ENCODE assay signal across 25 mouse cellular contexts in genomic region chr3:122682352-122682751, GRCm38 (mm10).
"Had no signal": no experiment of that assay in that cellular context is flagged by ENCODE, and none has a peak within 500 bp of the region (broad histone marks: within the 10 kb centered on the region; RNA-seq: fewer than 3 reads in every experiment).

No protein-coding gene starts in this region.

- H3K4me2 ChIP-seq: heart, embryonic 12.5 days; hindbrain, embryonic 12.5 days; hindbrain, embryonic 14.5 days; intestine, embryonic 15.5 days; kidney, embryonic 15.5 days; limb, embryonic 13.5 days; limb, embryonic 15.5 days had no signal

- H3K4me1 ChIP-seq: heart, embryonic 10.5 days; heart, embryonic 12.5 days; hindbrain, embryonic 10.5 days; hindbrain, embryonic 12.5 days; limb, embryonic 13.5 days; limb, embryonic 15.5 days had no signal

- H3K27me3 ChIP-seq: heart, embryonic 12.5 days; hindbrain, embryonic 12.5 days; intestine, embryonic 15.5 days; kidney, embryonic 15.5 days; limb, embryonic 13.5 days; limb, embryonic 15.5 days had no signal

- ATAC-seq: hindbrain, embryonic 16.5 days; inflammation-experienced regulatory T-cells, adult 6 months; intestine, embryonic 15.5 days; intestine, postnatal 0 days had no signal

- H3K36me3 ChIP-seq: heart, embryonic 10.5 days; heart, embryonic 12.5 days; hindbrain, embryonic 10.5 days; hindbrain, embryonic 12.5 days; intestine, embryonic 15.5 days; kidney, embryonic 15.5 days; limb, embryonic 13.5 days; limb, embryonic 15.5 days had no signal

- H3K9ac ChIP-seq: heart, embryonic 12.5 days; hindbrain, embryonic 12.5 days; hindbrain, embryonic 14.5 days; intestine, embryonic 15.5 days; kidney, embryonic 15.5 days; limb, embryonic 13.5 days; limb, embryonic 15.5 days had no signal

- DNase-seq: gastrocnemius, adult 2 months; gastrocnemius, postnatal 10 days; gastrocnemius, postnatal 25 days; heart, adult 18-20 months; heart, postnatal 10 days; heart, postnatal 4 days; kidney, adult 18-20 months; kidney, adult 9 months; kidney, postnatal 10 days; kidney, postnatal 36 days; layer of hippocampus, adult 9-11 months; layer of hippocampus, postnatal 36 days; left cerebral cortex, postnatal 4 days had no signal

- H3K27ac ChIP-seq: gastrocnemius, adult 2 months; heart, embryonic 10.5 days; hindbrain, embryonic 10.5 days; hindbrain, embryonic 12.5 days; hindbrain, embryonic 14.5 days; intestine, embryonic 15.5 days; kidney, embryonic 15.5 days; limb, embryonic 13.5 days; limb, embryonic 15.5 days had no signal

- H3K9me3 ChIP-seq: heart, embryonic 10.5 days; intestine, embryonic 15.5 days had no signal

- H3K4me3 ChIP-seq: gastrocnemius, adult 2 months; heart, embryonic 10.5 days; heart, embryonic 12.5 days; hindbrain, embryonic 10.5 days; hindbrain, embryonic 12.5 days; intestine, embryonic 15.5 days; kidney, embryonic 15.5 days; limb, embryonic 13.5 days; limb, embryonic 15.5 days had no signal
